Mouse (Mus musculus) megakaryocyte, adult 5-6 weeks (primary cell): ENCODE measurements around the gene Tmem179. TPM values are rescaled to one million over a fixed set of nuclear protein-coding genes. Genes with fewer than 3 reads are reported as not detected.
A peak's percentile ranks its signal among the peaks of the same experiment; 100 is the strongest.

Experiments used
- ATAC-seq: 2 replicates; pipeline ENCODE4 v1.8.0; 2016; ENCODE audit warnings: mild to moderate bottlenecking, inconsistent platforms; ENCODE audit not compliant: poor library complexity, severe bottlenecking
- total RNA-seq, 2 experiments: library from RNA; stranded (forward) in 1 of 2; stranded (reverse) in 1 of 2; fragments of 153-499, 151-499 nt in 1 of 2; fragments of 221-1000, 200-1000 nt in 1 of 2; gene quantifications; 2 replicates each; pipeline versions ENCODE4 v1.2.3 to v1.2.4; 2015 to 2017

Gene Tmem179
- total RNA-seq, 2 experiments from 2014 or later = not detected

GRCm38 (mm10) chr12:112538356-112538755 is 21.8 kb upstream of the Tmem179 start:
- ATAC-seq = no peak

- no peak for ATAC-seq
Observed at GRCm38 (mm10) chr12:112537233-112537632, 20.7 kb upstream of the Tmem179 start.

GRCm38 (mm10) chr12:112533758-112534157 is 17.2 kb upstream of the Tmem179 start:
- no peak for ATAC-seq

- no peak for ATAC-seq
Observed at GRCm38 (mm10) chr12:112518105-112518504, 1.6 kb upstream of the Tmem179 start.

GRCm38 (mm10) chr12:112514897-112515296 is 1.6 kb downstream of the Tmem179 start:
- no peak for ATAC-seq

- ATAC-seq = no peak
Observed at GRCm38 (mm10) chr12:112510733-112511372, 5.7 kb downstream of the Tmem179 start.

GRCm38 (mm10) chr12:112510365-112510732 is 6.2 kb downstream of the Tmem179 start:
- ATAC-seq = no peak

GRCm38 (mm10) chr12:112507984-112508383 is 8.6 kb downstream of the Tmem179 start:
- no peak for ATAC-seq

- ATAC-seq = no peak
Observed at GRCm38 (mm10) chr12:112507264-112507663, 9.3 kb downstream of the Tmem179 start.

- ATAC-seq = no peak
Observed at GRCm38 (mm10) chr12:112506267-112506666, 10.3 kb downstream of the Tmem179 start.

- no peak for ATAC-seq
Observed at GRCm38 (mm10) chr12:112503003-112503771, 13.4 kb downstream of the Tmem179 start.

GRCm38 (mm10) chr12:112498683-112499082 is 17.9 kb downstream of the Tmem179 start:
- peak; percentile 40; the same call in 1 of the 2 replicates for ATAC-seq

GRCm38 (mm10) chr12:112497731-112498130 is 18.8 kb downstream of the Tmem179 start:
- ATAC-seq = no peak

GRCm38 (mm10) chr12:112496136-112496535 is 20.4 kb downstream of the Tmem179 start:
- no peak for ATAC-seq

- ATAC-seq = no peak
Observed at GRCm38 (mm10) chr12:112490444-112490939, 26.1 kb downstream of the Tmem179 start.

- no peak for ATAC-seq
Observed at GRCm38 (mm10) chr12:112489535-112489934, 27.0 kb downstream of the Tmem179 start.

GRCm38 (mm10) chr12:112489134-112489533 is 27.4 kb downstream of the Tmem179 start, which contains the start of gene A530016L24Rik:
Gene A530016L24Rik (plus strand): TSS chr12:112489448.
- no peak for ATAC-seq

GRCm38 (mm10) chr12:112473777-112474176 is 42.8 kb downstream of the Tmem179 start:
- ATAC-seq = peak; percentile 83

- ATAC-seq = no peak
Observed at GRCm38 (mm10) chr12:112470216-112470615, 46.3 kb downstream of the Tmem179 start.

GRCm38 (mm10) chr12:112469393-112469792 is 47.2 kb downstream of the Tmem179 start:
- ATAC-seq = peak; percentile 51; the same call in 1 of the 2 replicates

GRCm38 (mm10) chr12:112467387-112467786 is 49.2 kb downstream of the Tmem179 start:
- no peak for ATAC-seq

- no peak for ATAC-seq
Observed at GRCm38 (mm10) chr12:112465928-112466327, 50.6 kb downstream of the Tmem179 start.
